8 mouse cellular contexts compared by ENCODE assay signal in the genomic region with DNA sequence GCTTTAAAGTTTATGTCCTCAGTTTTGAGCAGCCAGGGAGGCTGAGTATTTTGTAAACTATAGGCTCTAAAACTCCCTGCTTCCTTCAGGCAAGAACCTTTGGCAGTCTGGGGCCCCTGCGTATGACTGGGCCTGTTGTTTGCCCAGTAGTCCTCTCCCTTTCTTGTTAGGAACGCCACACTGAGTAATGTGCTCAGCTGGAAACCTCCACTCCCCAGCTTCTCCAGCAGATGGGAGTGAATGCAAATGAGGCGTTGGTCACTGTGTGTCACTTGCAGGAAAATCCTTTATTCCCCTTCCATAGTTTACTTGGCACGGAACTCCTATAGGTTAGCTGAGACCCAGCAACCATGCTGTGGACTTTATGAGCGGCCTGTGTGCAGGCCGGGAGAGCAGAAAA. TPM values are rescaled to one million over a fixed set of nuclear protein-coding genes. Genes with fewer than 3 reads are reported as not detected.
DNase-seq lines count a peak whose midpoint lies in the region; ATAC-seq and TF ChIP-seq lines count a peak whose summit lies in the region.
"Had no signal": no experiment of that assay in that cellular context is flagged by ENCODE, and none has a peak within 500 bp of the region (broad histone marks: within the 10 kb centered on the region; RNA-seq: fewer than 3 reads in every experiment).

No protein-coding gene starts in this region.

- H3K27ac ChIP-seq in liver, embryonic 12.5 days, result peak overlapping the region; percentile 32; the same call in 1 of the 2 replicates
- H3K27ac ChIP-seq in forebrain, embryonic 11.5 days (ENCODE audit: low read depth, low read length), result peak overlapping the region; percentile 72
- 0 out of 2 replicates have a peak overlapping the region, but pooled peaks have one; percentile 15 for H3K27ac ChIP-seq in intestine, postnatal 0 days (ENCODE audit: low read depth, low read length)
- H3K27ac ChIP-seq in small intestine, adult 2 months (ENCODE audit: insufficient read depth, low read depth, low read length), result no peak overlapping the region

- peak; percentile 73 for TF ChIP-seq CTCF in intestine, postnatal 0 days (IDR thresholded peaks at IDR 0.05; ENCODE audit: low read depth)
- TF ChIP-seq CTCF in small intestine, adult 2 months (IDR thresholded peaks at IDR 0.05; ENCODE audit: extremely low read depth, insufficient read length, insufficient replicate concordance, low read depth, low read length), result peak; percentile 15; the same call in 1 of the 2 replicates

- H3K4me1 ChIP-seq in liver, embryonic 12.5 days, result peaks cover 59% of the 10 kb centered on the region
- H3K4me1 ChIP-seq in forebrain, embryonic 11.5 days (replicated peaks; ENCODE audit: control insufficient read depth, insufficient read depth, low read length), result peaks cover 21% of the 10 kb centered on the region
- peaks cover 7% of the 10 kb centered on the region; the same call in 1 of the 2 replicates for H3K4me1 ChIP-seq in intestine, postnatal 0 days (replicated peaks; ENCODE audit: control insufficient read depth, insufficient read depth, low read length)
- H3K4me1 ChIP-seq in small intestine, adult 2 months (ENCODE audit: control insufficient read depth, insufficient read depth, insufficient read length, low read length), result peaks cover 16% of the 10 kb centered on the region

- 75% methylated on average over 6 of the region's 6 CpGs for WGBS in liver, embryonic 12.5 days (ENCODE audit: insufficient replicate concordance)
- WGBS in forebrain, embryonic 11.5 days, result 23% methylated on average over 6 of the region's 6 CpGs
- 19% methylated on average over 6 of the region's 6 CpGs for WGBS in intestine, postnatal 0 days
- WGBS in small intestine, adult 2 months, result 36% methylated on average over 6 of the region's 6 CpGs

- TF ChIP-seq POLR2A in small intestine, adult 2 months (IDR thresholded peaks at IDR 0.05; ENCODE audit: low read depth, low read length), result no peak

- ATAC-seq in liver, embryonic 12.5 days, result no peak
- peak; percentile 49 for ATAC-seq in forebrain, embryonic 11.5 days (replicated peaks; ENCODE audit: low FRiP score)
- ATAC-seq in intestine, postnatal 0 days, result peak; percentile 57

- no peak overlapping the region for H3K4me2 ChIP-seq in liver, embryonic 12.5 days
- H3K4me2 ChIP-seq in forebrain, embryonic 11.5 days (ENCODE audit: low read depth, low read length, severe bottlenecking), result peak overlapping the region; percentile 11; the same call in 1 of the 2 replicates
- no peak overlapping the region for H3K4me2 ChIP-seq in intestine, postnatal 0 days (replicated peaks; ENCODE audit: low read depth)

- H3K9ac ChIP-seq in liver, embryonic 12.5 days, result peak overlapping the region; percentile 27
- no peak overlapping the region for H3K9ac ChIP-seq in forebrain, embryonic 11.5 days (ENCODE audit: low read length)
- H3K9ac ChIP-seq in intestine, postnatal 0 days (ENCODE audit: low read depth, low read length), result no peak overlapping the region

- no peaks in the 10 kb centered on the region for H3K27me3 ChIP-seq in liver, embryonic 12.5 days (replicated peaks)
- H3K27me3 ChIP-seq in forebrain, embryonic 11.5 days (ENCODE audit: control insufficient read depth, insufficient read depth, low read length), result no peaks in the 10 kb centered on the region
- no peaks in the 10 kb centered on the region for H3K27me3 ChIP-seq in intestine, postnatal 0 days (replicated peaks; ENCODE audit: control insufficient read depth, insufficient read depth, low read length)
- no peaks in the 10 kb centered on the region for H3K27me3 ChIP-seq in small intestine, adult 2 months (ENCODE audit: control insufficient read depth, insufficient read depth, low read length)

- no peaks in the 10 kb centered on the region for H3K9me3 ChIP-seq in liver, embryonic 12.5 days (replicated peaks)
- H3K9me3 ChIP-seq in forebrain, embryonic 11.5 days (ENCODE audit: control insufficient read depth, low read length), result no peaks in the 10 kb centered on the region
- H3K9me3 ChIP-seq in intestine, postnatal 0 days (ENCODE audit: control insufficient read depth), result no peaks in the 10 kb centered on the region

- DNase-seq in liver, result no peak
- DNase-seq in forebrain, embryonic 11.5 days (ENCODE audit: low spot score), result peak; percentile 55
- DNase-seq in kidney, adult 9 months, result no peak
- no peak for DNase-seq in MN1 (ENCODE audit: low spot score)
- DNase-seq: cerebellum, adult 11 months had no signal

- H3K36me3 ChIP-seq in liver, embryonic 12.5 days, result no peaks in the 10 kb centered on the region
- no peaks in the 10 kb centered on the region for H3K36me3 ChIP-seq in forebrain, embryonic 11.5 days (ENCODE audit: control insufficient read depth, insufficient read depth, low read length)
- no peaks in the 10 kb centered on the region for H3K36me3 ChIP-seq in intestine, postnatal 0 days (ENCODE audit: control insufficient read depth, insufficient read depth)
- H3K36me3 ChIP-seq in small intestine, adult 2 months (ENCODE audit: control insufficient read depth, insufficient read depth, low read length), result no peaks in the 10 kb centered on the region

- H3K4me3 ChIP-seq in liver, embryonic 12.5 days, result no peak overlapping the region
- no peak overlapping the region for H3K4me3 ChIP-seq in forebrain, embryonic 11.5 days (ENCODE audit: low read depth, low read length)
- no peak overlapping the region for H3K4me3 ChIP-seq in intestine, postnatal 0 days (ENCODE audit: low read depth, low read length)
- no peak overlapping the region for H3K4me3 ChIP-seq in small intestine, adult 2 months (ENCODE audit: low read depth, low read length)

RNA-seq across cellular contexts. Expression of a gene that starts 4.9 kb away (rescaled TPM):
- polyA plus RNA-seq in liver, embryonic 12.5 days (2016; fragmentation: Nextera tagmentation; extraction: Ambion mirVana), result 61.2 and 64.2 TPM in 2 replicates
- polyA plus RNA-seq in forebrain, embryonic 11.5 days (2014; fragmentation: Nextera tagmentation; extraction: Ambion mirVana), result 19.6 and 25.7 TPM in 2 replicates
- 7.8 and 9.1 TPM in 2 replicates for polyA plus RNA-seq in intestine, postnatal 0 days (2015; fragmentation: Nextera tagmentation; extraction: Ambion mirVana)
- polyA plus RNA-seq in small intestine, adult 2 months (2012; rRNA removed), result 13.5 and 18.6 TPM in 2 replicates
